Mouse (Mus musculus) myocyte (in vitro differentiated cells): ENCODE results near the gene Gpc6.

Experiments
- CEBPB ChIP-seq: IDR thresholded peaks from 2 replicates; pipeline ENCODE4 v1.6.1; 2011; ENCODE audit warnings: mild to moderate bottlenecking, moderate library complexity; ENCODE audit not compliant: poor library complexity, insufficient read depth, severe bottlenecking
- E2F4 ChIP-seq: IDR thresholded peaks from one replicate; pipeline ENCODE4 v1.6.1; 2011; ENCODE audit warnings: mild to moderate bottlenecking, control low read depth, moderate library complexity; ENCODE audit not compliant: insufficient read depth
- MYOD1 ChIP-seq, 3 experiments: IDR thresholded peaks; one replicate each; pipeline ENCODE4 v1.6.1; 2011; ENCODE audit warnings: control low read depth in 2 of 3, low read depth in 2 of 3, mild to moderate bottlenecking in 2 of 3, moderate library complexity in 1 of 3; ENCODE audit not compliant: insufficient read length in 2 of 3, control insufficient read depth in 1 of 3
- MYOG ChIP-seq, 3 experiments: IDR thresholded peaks; one replicate each; pipeline ENCODE4 v1.6.1; 2011; ENCODE audit warnings: control low read depth in 2 of 3, low read depth in 2 of 3, mild to moderate bottlenecking in 2 of 3; ENCODE audit not compliant: insufficient read length in 2 of 3, control insufficient read depth in 1 of 3, insufficient read depth in 1 of 3
- POLR2A ChIP-seq: IDR thresholded peaks from one replicate; pipeline ENCODE4 v1.6.1; 2011; ENCODE audit warnings: low read depth, mild to moderate bottlenecking, control low read depth, moderate library complexity; ENCODE audit not compliant: insufficient read length
- POLR2AphosphoS2 ChIP-seq: IDR thresholded peaks from one replicate; pipeline ENCODE4 v1.6.1; 2011; ENCODE audit warnings: low read depth, control low read depth; ENCODE audit not compliant: insufficient read length
- REST ChIP-seq: IDR thresholded peaks from one replicate; pipeline ENCODE4 v1.6.1; 2011; ENCODE audit warnings: mild to moderate bottlenecking, control low read depth, moderate library complexity; ENCODE audit not compliant: insufficient read depth, insufficient read length
- TCF12 ChIP-seq: IDR thresholded peaks from one replicate; pipeline ENCODE4 v1.6.1; 2011; ENCODE audit warnings: mild to moderate bottlenecking, control low read depth; ENCODE audit not compliant: poor library complexity, insufficient read depth, severe bottlenecking
- USF1 ChIP-seq: IDR thresholded peaks from one replicate; pipeline ENCODE4 v1.6.1; 2011; ENCODE audit warnings: low read depth, mild to moderate bottlenecking, control low read depth, moderate library complexity

DNA sequence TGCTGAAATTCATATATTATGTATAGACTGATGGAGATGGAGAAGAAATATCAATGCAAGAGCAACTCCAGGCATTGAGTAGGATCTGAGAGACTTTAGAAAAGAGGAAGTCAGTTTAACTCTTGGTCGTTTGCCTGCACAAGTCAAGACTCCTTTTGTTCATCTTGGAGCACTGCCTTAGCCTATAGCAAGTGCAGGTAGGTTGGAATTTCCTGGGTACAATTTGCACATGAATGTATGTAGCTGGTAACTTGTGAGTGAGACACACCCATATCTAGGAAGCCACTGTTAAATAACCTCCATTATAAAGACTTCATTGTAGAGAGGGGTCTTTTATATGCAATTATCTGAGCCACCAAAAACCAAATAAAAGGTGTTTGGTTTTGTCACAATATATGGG is 27.1 kb upstream of the Gpc6 start:
- TF ChIP-seq POLR2AphosphoS2 (no peak), MYOG (IDR thresholded peaks at IDR 0.05; ENCODE audit: control insufficient read depth in 1 of 3, insufficient read depth in 1 of 3, insufficient read length in 2 of 3, low read depth in 2 of 3) (no peak), REST (no peak), POLR2A (no peak), TCF12 (no peak), USF1 (no peak), E2F4 (no peak), CEBPB (no peak), MYOD1 (IDR thresholded peaks at IDR 0.05; ENCODE audit: control insufficient read depth in 1 of 3, insufficient read length in 2 of 3, low read depth in 2 of 3) (no peak)
